Mouse (Mus musculus) left cerebral cortex, postnatal 25 days (tissue): ENCODE measurements around the gene Hnrnph3. TPM values are rescaled to one million over a fixed set of nuclear protein-coding genes. Genes with fewer than 3 reads are reported as not detected.

ENCODE experiments used
- DNase-seq, 2 experiments: peaks; one replicate each; pipeline ENCODE4 v3.0.0; 2022; ENCODE audit warnings: low spot score in 2 of 2, mixed read lengths in 1 of 2
- intact Hi-C: fragments of 180-260 bp; cut with DNase I; formaldehyde crosslinking; loops from one replicate; pipeline ENCODE4 v1.15.1; 2025
- total RNA-seq, 2 experiments: library from RNA; stranded (reverse); gene quantifications; 2 replicates each; pipeline ENCODE4 v1.2.3; 2021

Hnrnph3 gene
- total RNA-seq, 2 experiments from 2014 or later, result 46.3 to 52.0 TPM

DNA sequence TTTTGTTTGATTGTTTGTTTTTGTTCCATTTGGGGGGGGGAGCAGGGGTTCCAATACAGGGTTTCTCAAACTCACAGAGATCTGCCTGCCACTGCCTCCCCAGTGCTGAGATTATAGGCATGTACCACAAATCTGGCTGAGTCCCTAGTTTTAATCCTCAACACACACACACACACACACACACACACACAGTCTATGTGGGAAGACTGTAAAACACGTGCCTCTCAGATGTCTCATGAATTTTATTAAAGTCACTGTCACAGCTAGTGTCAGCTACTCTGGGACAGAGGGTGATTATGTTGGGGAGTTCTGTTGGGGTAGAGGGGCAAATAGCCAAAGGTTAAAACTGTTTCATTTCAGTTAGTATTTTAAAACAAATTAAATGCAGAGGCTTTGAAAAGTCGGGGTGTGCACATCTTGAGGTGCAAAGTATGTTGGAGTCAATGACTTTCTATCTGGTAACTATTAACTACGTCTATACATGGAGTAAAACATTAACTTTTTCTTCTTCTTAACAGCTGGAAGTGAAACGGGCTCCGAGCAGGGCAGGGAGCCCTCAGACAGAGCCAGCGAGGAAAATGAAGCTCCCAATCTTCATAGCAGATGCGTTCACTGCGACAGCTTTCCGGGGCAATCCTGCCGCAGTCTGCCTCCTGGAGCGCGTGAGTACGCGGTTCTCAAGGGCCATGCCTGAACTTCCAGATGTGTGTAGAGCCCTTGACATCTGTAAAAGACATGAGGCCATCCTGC, 14.7 kb upstream of the Hnrnph3 start:
- no peak for DNase-seq
- intact Hi-C loops, result no loop called here

DNA sequence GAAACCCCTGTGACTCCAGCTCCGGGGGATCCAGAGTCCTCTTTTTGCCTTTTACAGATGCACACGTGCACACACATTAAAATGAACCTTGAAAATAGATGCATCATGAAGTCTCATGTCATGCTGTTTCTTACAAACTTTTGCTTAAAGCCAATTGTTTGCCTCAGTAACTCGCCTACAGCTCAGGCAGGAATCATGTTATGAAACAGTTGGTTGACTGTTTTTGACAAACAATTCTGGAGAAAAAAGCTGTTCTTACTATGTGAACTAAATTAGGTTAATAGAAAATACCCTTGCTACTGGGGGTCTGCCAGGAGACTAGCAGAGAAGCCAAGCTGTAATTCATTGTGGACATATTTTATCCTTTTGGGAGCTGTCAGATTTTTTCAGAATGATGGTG, 8.9 kb upstream of the Hnrnph3 start:
- intact Hi-C loops, result no loop called here
- no peak for DNase-seq

DNA sequence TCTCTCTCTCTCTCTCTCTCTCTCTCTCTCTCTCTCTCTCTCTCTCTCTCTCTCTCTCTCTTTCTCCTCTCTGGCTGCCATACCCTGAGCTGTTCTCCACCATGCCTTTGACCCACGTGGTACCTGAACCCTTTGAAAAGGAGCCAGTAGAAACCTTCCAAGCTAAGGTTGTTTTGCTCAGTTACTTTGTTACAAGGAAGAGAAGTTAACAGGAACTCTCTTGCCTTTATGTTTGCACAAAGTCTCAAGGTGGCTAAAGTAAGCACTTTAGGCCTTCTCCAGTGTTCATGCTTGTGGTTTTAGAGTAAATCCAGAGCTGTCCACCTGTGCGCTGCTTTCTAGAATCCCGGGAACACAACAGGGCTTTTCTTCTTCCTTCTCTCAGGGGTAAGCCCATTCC, 8.2 kb upstream of the Hnrnph3 start:
- intact Hi-C loops, result no loop called here
- no peak for DNase-seq

DNA sequence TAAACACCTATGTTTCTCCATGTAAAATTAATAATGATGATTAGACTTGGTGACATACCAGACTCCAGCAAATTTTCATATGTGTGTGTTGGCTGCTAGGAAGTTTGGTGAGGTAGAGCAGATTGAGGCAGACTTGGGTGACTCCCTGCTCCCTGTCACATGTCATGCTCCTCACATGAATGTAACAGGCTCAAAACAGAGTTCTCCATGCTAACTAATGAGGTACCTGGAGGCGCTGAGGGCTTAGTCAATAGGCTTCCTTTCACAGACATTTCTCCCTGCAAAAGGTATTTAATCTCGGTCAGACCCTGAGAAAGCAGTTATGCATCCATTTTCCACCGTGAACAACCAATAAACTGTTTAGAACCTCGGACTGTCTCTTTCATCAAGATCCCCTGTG, 4.4 kb upstream of the Hnrnph3 start:
- DNase-seq, result no peak
- intact Hi-C loops, result loop anchor here (10.0 kb wide), 1 partner anchor 86 kb away; no protein-coding TSS in a partner anchor

DNA sequence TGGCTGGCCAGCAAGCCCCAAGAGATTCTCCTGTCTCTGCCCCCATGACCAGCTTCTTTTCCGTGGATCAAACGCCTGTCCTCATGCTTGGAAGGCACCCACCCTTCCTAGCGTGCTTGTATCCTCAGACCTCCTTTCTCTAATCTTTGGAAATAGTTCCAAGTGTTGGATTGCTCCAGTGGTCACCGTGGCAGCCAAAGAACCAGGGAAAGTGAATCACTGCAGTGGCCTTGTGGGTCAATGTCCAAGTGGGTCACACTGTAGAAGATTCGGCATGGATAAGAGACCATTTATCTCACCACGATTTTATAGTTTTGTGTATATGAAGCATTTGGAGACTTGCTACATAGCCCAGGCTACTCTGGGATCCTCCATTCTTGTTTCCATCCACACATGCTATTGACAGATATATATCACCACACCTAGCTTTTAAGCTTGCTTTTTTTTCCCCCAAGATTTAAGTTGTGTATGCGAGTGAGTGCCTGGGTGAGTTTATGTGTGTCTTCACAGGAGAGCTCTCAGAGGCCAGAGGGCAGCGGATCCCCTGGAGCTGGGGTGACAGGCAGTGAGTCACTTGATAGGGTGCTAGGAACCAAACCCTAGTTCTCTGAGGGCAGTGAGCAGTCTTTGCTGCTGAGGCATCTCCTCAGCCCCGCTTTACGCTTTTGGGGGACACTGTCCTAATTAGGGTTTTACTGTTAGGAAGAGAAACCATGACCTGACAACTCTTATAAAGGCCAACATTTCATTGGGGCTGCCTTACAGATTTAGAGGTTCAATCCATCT, 3.6 kb upstream of the Hnrnph3 start:
- intact Hi-C loops, result loop anchor here (10.0 kb wide), 1 partner anchor 87 kb away; no protein-coding TSS in a partner anchor
- DNase-seq, result no peak

DNA sequence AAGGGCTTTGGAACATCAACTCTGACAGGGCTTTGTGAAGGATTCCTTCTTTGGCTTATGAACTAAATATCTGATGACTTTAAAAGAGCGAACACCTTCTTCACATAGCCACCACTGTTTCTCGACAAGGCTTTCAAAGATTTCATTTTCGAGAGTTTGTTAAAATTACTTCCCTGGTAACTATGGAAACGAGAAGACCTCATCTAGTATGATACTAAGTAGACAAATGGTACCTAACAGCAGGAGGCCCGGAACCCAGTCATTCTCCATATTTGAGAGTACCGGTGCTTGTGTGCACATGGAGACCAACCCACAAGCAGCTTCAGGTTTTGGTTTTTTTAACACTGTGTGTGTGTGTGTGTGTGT, 2.8 kb upstream of the Hnrnph3 start:
- no peak for DNase-seq

DNA sequence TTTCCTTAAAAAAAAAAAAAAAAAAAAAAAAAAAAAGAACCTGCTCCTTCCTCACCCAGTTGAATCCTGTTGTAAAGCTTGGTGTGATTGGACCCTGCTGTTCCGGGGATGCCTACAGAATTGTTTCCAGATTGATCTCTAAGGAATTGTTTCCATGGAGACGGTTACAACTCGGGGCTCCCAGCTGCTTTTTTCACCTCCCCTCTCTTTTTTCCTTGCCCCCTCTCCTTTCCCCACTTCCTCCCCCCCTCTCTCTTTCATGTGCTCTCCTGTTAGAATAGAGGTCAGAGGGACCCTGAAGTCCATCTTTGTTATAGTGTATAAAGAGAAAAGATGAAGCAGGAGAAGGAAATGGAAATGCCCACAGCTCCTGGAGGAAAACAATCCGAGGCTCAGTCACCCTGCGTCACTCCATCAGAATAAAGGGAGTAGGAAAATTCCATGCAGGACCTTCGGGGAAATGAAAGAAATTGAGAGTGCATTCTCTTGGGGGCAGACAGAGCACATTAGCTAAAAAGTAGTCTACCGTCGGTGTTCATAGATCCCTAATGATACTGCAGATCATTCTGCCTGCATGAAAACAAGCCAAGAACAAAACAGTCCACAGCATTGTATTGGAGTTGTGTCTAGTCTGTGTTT, 2.3 kb upstream of the Hnrnph3 start:
- DNase-seq, result no peak
- intact Hi-C loops, result loop anchor here (10.0 kb wide), 1 partner anchor 89 kb away; no protein-coding TSS in a partner anchor

More for the DNA sequence above, 2.8 kb upstream of the Hnrnph3 start:
- intact Hi-C loops, result loop anchor here (10.0 kb wide), 1 partner anchor 88 kb away; no protein-coding TSS in a partner anchor

DNA sequence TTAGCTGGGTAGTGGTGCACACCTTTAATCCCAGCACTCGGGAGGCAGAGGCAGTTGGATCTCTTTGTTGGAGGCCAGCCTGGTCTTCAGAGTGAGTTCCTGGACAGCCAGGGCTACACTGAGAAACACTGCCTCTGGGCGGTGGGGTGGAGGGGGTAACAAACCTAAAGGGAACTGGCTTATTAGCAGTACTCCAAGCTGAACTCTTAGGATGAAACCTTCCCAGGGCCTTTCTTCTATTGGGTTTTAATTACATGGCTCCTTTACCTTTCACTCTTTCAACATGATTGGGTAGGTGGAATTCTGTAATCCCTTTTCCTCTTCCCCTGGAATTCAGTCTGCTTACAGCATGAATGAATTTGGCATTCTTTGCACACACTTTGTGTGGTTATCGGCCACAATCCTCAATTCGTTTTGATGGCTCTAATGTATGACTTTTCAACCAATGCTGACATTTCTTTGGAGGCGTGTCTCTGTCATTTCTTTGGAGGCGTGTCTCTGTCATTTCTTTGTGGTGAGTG, 1.5 kb upstream of the Hnrnph3 start:
- intact Hi-C loops, result loop anchor here (2.0 to 10.0 kb wide), 2 partner anchors 39 to 89 kb away; no protein-coding TSS in a partner anchor
- no peak for DNase-seq

DNA sequence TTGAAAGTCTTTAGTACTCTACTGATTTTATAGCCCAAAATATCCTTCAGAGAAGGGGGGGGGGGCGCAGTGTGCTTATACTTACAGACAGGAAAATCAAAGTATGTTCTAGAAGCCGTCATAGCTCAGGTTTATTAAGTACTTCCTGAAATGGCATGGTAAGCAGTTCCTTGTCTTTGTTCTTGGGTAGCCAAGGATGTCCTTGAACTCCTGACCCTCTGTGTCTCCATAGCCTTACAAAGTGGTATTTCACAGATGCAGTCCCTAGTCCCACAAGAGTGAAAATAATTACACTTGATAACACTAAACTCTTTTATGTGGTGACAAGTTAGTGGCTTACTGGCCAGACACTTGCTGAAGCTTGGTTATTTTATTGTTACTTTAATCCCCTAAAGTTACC, 999 bp upstream of the Hnrnph3 start:
- DNase-seq, result no peak
- intact Hi-C loops, result loop anchor here (2.0 to 10.0 kb wide), 2 partner anchors 40 to 90 kb away; no protein-coding TSS in a partner anchor

DNA sequence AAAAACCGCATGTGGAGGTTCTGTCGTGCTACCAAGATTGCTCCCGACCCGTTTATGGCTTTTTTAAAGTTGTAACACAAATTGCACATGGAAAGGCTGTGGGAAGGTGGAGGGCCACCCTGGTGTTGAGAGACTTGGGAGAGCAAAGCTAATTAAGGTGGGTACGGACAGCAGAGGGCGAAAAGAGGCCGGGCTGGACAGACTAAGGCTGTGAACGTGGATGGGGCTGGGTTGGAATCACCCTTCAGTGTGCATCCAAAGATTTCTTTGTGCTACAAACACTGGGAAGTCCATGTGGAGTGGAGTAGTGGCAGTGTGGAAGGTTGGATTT, 528 bp upstream of the Hnrnph3 start:
- DNase-seq, result peak in 1 of 2 experiments; percentile 67

DNA sequence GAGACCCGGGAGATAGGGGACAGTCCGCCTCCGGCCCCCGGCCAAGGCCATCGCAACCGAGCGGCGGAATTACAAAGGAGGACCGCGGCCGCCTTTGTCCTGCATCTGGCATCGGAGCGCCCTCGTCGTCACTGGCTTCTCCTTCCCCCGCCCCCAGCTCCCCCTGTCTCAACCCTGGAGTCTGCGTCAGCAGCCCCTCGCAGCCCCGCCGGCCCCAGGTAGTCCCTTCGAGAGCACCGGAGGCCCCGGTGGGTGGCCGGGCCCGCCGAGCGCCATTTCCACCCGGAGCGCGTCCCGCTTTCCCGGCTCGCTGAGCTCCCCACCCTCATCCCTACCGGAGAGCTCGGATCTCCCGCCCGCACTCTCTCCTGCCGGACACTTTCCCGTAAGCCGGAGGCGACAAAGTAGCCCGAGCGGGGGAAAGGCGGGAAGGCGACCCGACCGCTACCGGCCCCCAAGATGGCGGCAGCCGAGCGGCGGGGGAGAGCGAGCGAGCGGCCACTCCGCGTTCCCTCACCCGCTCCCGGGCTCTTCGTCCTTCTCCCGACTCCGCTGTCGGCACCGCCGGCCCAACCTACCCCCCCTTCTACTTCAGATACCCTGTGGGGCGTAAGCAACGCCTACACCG, 782 bp downstream of the Hnrnph3 start:
- intact Hi-C loops, result loop anchor here (2.0 to 10.0 kb wide), 5 partner anchors 42 to 354 kb away; partner anchors contain the start of genes Herc4 and Rufy2
- peak; percentile 58 to 63 for DNase-seq

More for the DNA sequence above, 528 bp upstream of the Hnrnph3 start:
- intact Hi-C loops, result loop anchor here (2.0 to 10.0 kb wide), 5 partner anchors 40 to 353 kb away; partner anchors contain the start of gene Herc4

DNA sequence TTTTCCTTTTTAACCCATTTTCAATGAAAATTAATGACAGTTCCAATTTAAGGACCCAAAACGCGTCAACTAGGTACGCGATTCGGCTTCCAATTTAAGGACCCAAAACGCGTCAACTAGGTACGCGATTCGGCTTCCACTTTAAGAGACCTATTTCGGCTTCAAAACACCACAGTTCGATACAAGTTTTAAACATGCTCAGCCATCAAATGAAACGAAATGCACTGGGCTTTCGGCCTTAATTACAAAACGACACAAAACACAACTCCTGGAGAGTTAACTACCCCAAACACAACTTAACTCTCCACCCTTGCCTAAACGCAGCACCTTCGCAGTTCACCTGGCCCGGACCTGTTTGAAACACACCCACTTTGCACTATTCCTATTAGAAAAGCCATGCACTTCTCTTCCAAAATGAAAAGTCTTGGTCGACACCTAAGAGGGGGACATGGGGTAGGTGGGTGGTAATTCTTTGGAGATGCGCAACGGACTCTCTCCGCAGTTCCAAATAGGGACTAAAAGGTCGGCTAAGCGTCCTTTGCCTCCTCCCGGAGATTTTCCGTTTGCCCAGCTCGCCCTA, 1.4 kb downstream of the Hnrnph3 start:
- no peak for DNase-seq
- intact Hi-C loops, result loop anchor here (2.0 to 10.0 kb wide), 5 partner anchors 42 to 355 kb away; partner anchors contain the start of genes Herc4 and Rufy2

DNA sequence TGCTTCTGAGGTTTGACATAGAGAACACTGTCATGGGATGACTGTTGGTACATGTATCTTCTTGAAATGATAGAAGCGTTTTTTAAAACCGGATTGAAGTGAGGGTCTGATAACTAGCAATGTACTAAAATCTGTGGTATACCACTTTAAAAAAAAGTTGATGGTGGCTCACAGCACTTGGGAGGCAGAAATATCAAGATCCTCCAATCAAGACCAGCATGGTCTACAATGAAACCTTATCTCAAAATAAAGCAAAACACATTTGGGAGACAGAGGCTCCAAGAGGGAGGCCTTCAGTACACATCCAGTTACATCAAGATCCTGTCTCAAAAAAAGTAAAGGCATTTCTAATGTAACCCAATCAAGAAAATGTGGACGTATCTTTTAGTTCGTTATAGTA, 2.3 kb downstream of the Hnrnph3 start:
- DNase-seq, result no peak
- intact Hi-C loops, result loop anchor here (2.0 to 10.0 kb wide), 5 partner anchors 41 to 356 kb away; partner anchors contain the start of genes Herc4 and Rufy2

DNA sequence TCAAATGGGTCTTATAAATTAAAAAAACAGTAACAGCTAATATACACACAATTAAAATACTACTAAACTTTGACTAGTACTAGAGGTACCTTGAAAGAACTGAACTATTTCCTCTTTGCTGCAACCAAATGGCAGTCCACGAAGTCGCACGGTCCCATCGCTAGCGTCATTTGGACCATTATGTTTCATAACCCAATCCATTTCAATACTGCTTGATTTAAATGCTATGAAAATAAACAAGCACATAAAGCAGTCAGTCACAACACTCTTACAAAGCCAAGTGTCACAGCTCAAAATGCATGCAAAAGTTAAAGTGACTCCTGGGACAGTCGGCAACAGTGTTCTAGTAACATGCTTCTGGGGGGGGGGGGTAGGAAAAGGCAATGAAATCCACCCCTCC, 4.7 kb downstream of the Hnrnph3 start:
- intact Hi-C loops, result no loop called here

DNA sequence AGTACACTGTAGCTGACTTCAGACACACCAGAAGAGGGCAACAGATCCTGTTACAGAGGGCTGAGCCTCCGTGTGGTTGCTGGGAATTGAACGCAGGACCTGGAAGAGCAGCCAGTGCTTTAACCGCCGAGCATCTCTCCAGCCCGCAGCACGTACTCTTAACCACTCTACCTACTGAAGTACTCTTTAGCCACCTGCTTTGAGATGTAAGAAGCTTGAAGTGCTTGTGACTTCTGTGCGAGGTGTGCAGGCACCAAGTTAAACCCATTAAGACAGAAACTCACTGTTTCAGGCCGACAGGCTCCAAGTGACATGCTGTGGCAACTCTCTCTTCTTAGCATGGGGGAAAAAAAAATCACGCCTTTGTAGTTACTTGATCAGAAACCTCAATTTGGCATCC, 9.8 kb downstream of the Hnrnph3 start:
- intact Hi-C loops, result no loop called here

More for the DNA sequence above, 4.7 kb downstream of the Hnrnph3 start:
- DNase-seq, result no peak

DNA sequence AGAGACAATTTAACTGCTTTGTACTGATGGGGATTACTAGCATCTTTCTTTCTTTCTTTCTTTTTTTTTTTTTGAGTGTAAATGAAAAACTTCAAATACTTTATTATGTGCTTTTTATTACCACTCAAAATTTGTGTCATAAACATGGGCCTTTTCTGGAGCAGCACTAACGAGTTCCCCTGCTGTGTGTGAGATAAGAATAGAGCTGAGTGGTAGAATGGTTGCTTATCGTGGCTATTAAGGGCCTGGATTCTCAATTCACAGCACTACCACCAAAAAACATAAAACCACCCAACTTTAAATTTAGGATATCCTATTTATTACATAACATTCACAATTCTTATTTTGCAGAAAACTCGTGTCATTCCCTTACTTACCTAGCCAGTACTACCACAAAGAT, 10.5 kb downstream of the Hnrnph3 start:
- no peak for DNase-seq
- intact Hi-C loops, result no loop called here

More for the DNA sequence above, 9.8 kb downstream of the Hnrnph3 start:
- no peak for DNase-seq

DNA sequence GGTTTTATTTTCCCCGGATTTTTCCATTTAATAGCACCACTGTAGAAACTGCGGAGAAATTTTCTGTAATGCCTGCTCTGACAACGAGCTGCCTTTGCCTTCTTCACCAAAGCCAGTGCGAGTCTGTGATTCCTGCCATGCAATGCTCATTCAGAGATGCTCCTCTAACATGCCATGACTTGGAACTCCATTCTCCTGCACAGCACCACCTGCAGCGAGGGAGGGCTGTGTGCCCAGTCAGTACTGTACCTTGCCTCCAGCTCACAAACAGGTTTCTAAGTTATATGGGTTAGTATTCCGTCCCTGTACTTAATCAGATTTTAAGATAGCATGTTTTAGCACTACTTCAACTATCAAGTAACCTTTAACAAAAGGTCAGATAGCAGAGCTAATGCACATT, 12.5 kb downstream of the Hnrnph3 start:
- intact Hi-C loops, result no loop called here

DNA sequence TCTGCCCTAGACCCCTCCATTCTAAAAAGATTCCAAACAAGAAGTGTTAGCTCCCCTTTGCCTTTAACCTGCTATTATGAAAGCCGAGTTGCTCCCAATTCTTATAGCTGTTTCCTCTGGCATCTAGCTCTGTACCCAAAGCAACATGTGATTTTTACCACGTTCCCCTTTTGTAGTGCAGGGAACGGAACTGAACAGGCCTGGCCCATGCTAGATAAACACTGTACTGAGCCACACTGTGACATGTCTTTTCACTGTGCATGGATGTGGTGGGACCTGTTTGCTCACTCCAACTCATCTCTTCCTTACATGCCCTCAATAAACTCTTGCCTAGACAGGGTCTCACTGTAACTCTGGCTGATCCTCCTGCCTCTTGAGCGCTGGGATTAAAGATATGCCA, 13.7 kb downstream of the Hnrnph3 start:
- DNase-seq, result no peak
- intact Hi-C loops, result no loop called here

More for the DNA sequence above, 12.5 kb downstream of the Hnrnph3 start:
- DNase-seq, result no peak

DNA sequence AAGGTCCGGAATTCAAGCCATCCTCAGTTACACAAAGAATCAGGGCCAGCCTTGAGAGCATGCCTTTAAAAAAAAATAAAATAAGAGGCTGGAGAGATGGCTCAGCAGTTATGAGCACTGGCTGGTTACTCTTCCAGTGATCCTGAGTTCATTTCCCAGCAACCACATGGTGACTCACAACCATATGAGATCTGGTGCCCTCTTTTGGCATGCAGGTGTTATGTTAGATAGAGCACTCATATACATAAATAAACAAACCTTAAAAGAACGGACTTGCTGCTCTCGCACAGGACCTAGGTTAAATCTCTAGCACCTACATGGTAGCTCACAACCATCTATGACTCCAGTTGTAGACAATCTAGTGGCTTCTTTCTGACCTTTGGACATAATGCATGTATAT, 15.8 kb downstream of the Hnrnph3 start:
- no peak for DNase-seq
- intact Hi-C loops, result no loop called here
